Mouse (Mus musculus): ENCODE measurements around the gene Dedd. TPM values are rescaled to one million over a fixed set of nuclear protein-coding genes. Genes with fewer than 3 reads are reported as not detected.

Dedd gene
- total and polyA plus RNA-seq, 2 experiments from 2014 or later, result 38.9 to 42.1 TPM

- H3K4me2 ChIP-seq (ENCODE audit: low read depth, low read length, poor library complexity, severe bottlenecking), result no peak overlapping the region
- TF ChIP-seq CTCF (IDR thresholded peaks at IDR 0.05), result no peak
- H3K4me1 ChIP-seq (ENCODE audit: insufficient read depth, low read length), result peaks cover 3% of the 10 kb centered on the region
- H3K4me3 ChIP-seq (ENCODE audit: low read depth, low read length), result no peak overlapping the region
- 81% methylated on average over 18 of the region's 18 CpGs for WGBS
- 0 out of 2 replicates have a peak overlapping the region, but pooled peaks have one; percentile 38 for H3K27ac ChIP-seq (ENCODE audit: low read depth, low read length)
- peaks cover 40% of the 10 kb centered on the region for H3K36me3 ChIP-seq (ENCODE audit: insufficient read depth, low read length)
- no peaks in the 10 kb centered on the region for H3K27me3 ChIP-seq (ENCODE audit: insufficient read depth, low read length)
- no peaks in the 10 kb centered on the region for H3K9me3 ChIP-seq (ENCODE audit: low read length)
- H3K9ac ChIP-seq (replicated peaks; ENCODE audit: low read length, poor library complexity, severe bottlenecking), result no peak overlapping the region
- DNase-seq (ENCODE audit: low spot score) (no peak), ATAC-seq (ENCODE audit: low FRiP score) (no peak)
These were observed 46.7 kb upstream of the Dedd start for GRCm38 (mm10) chr1:171282086-171282805.

- ATAC-seq (ENCODE audit: low FRiP score), result no peak
- H3K9me3 ChIP-seq (ENCODE audit: low read length), result no peaks in the 10 kb centered on the region
- DNase-seq (ENCODE audit: low spot score), result no peak
- no peak overlapping the region for H3K4me2 ChIP-seq (ENCODE audit: low read depth, low read length, poor library complexity, severe bottlenecking)
- WGBS, result 93% methylated on average over 18 of the region's 18 CpGs
- H3K27ac ChIP-seq (ENCODE audit: low read depth, low read length), result no peak overlapping the region
- no peak overlapping the region for H3K9ac ChIP-seq (replicated peaks; ENCODE audit: low read length, poor library complexity, severe bottlenecking)
- peaks cover 9% of the 10 kb centered on the region for H3K4me1 ChIP-seq (ENCODE audit: insufficient read depth, low read length)
- no peaks in the 10 kb centered on the region for H3K27me3 ChIP-seq (ENCODE audit: insufficient read depth, low read length)
- no peak for TF ChIP-seq CTCF (IDR thresholded peaks at IDR 0.05)
- no peak overlapping the region for H3K4me3 ChIP-seq (ENCODE audit: low read depth, low read length)
- peaks cover 28% of the 10 kb centered on the region for H3K36me3 ChIP-seq (ENCODE audit: insufficient read depth, low read length)
These were observed 45.5 kb upstream of the Dedd start for GRCm38 (mm10) chr1:171283188-171284160.

GRCm38 (mm10) chr1:171284491-171284890 is 44.5 kb upstream of the Dedd start:
- no peak for TF ChIP-seq CTCF (IDR thresholded peaks at IDR 0.05)
- Histone ChIP-seq H3K27me3 (ENCODE audit: insufficient read depth, low read length) (no peaks in the 10 kb centered on the region), H3K9ac (replicated peaks; ENCODE audit: low read length, poor library complexity, severe bottlenecking) (no peak overlapping the region), H3K9me3 (ENCODE audit: low read length) (no peaks in the 10 kb centered on the region), H3K4me3 (ENCODE audit: low read depth, low read length) (no peak overlapping the region), H3K4me2 (ENCODE audit: low read depth, low read length, poor library complexity, severe bottlenecking) (no peak overlapping the region), H3K36me3 (ENCODE audit: insufficient read depth, low read length) (peaks cover 35% of the 10 kb centered on the region), H3K27ac (ENCODE audit: low read depth, low read length) (no peak overlapping the region), H3K4me1 (ENCODE audit: insufficient read depth, low read length) (peaks cover 10% of the 10 kb centered on the region)
- DNase-seq (ENCODE audit: low spot score) (no peak), ATAC-seq (ENCODE audit: low FRiP score) (no peak)
- WGBS, result 89% methylated on average over 15 of the region's 15 CpGs

- ATAC-seq (ENCODE audit: low FRiP score), result no peak
- no peaks in the 10 kb centered on the region for H3K9me3 ChIP-seq (ENCODE audit: low read length)
- no peak overlapping the region for H3K4me2 ChIP-seq (ENCODE audit: low read depth, low read length, poor library complexity, severe bottlenecking)
- no peak overlapping the region for H3K9ac ChIP-seq (replicated peaks; ENCODE audit: low read length, poor library complexity, severe bottlenecking)
- H3K36me3 ChIP-seq (ENCODE audit: insufficient read depth, low read length), result peaks cover 35% of the 10 kb centered on the region
- no peaks in the 10 kb centered on the region for H3K27me3 ChIP-seq (ENCODE audit: insufficient read depth, low read length)
- no peak for TF ChIP-seq CTCF (IDR thresholded peaks at IDR 0.05)
- no peak overlapping the region for H3K4me3 ChIP-seq (ENCODE audit: low read depth, low read length)
- WGBS, result 86% methylated on average over 20 of the region's 20 CpGs
- H3K4me1 ChIP-seq (ENCODE audit: insufficient read depth, low read length), result peaks cover 6% of the 10 kb centered on the region; the same call in 1 of the 2 replicates
- 0 out of 2 replicates have a peak overlapping the region, but pooled peaks have one; percentile 12 for H3K27ac ChIP-seq (ENCODE audit: low read depth, low read length)
- no peak for DNase-seq (ENCODE audit: low spot score)
These were observed 43.7 kb upstream of the Dedd start for GRCm38 (mm10) chr1:171285096-171285892.

GRCm38 (mm10) chr1:171286517-171286916 is 42.4 kb upstream of the Dedd start:
- Histone ChIP-seq H3K27me3 (ENCODE audit: insufficient read depth, low read length) (no peaks in the 10 kb centered on the region), H3K9me3 (ENCODE audit: low read length) (no peaks in the 10 kb centered on the region), H3K27ac (ENCODE audit: low read depth, low read length) (no peak overlapping the region; the same call in 1 of the 2 replicates), H3K4me1 (ENCODE audit: insufficient read depth, low read length) (peaks cover 6% of the 10 kb centered on the region; the same call in 1 of the 2 replicates), H3K4me3 (ENCODE audit: low read depth, low read length) (peak overlapping the region; percentile 57), H3K36me3 (ENCODE audit: insufficient read depth, low read length) (peaks cover 35% of the 10 kb centered on the region), H3K4me2 (ENCODE audit: low read depth, low read length, poor library complexity, severe bottlenecking) (peak overlapping the region; percentile 53), H3K9ac (replicated peaks; ENCODE audit: low read length, poor library complexity, severe bottlenecking) (peak overlapping the region; percentile 89; the same call in 1 of the 2 replicates)
- DNase-seq (ENCODE audit: low spot score) (no peak), ATAC-seq (ENCODE audit: low FRiP score) (no peak)
- 89% methylated on average over 19 of the region's 19 CpGs for WGBS
- no peak for TF ChIP-seq CTCF (IDR thresholded peaks at IDR 0.05)
